Mouse (Mus musculus): ENCODE data around the gene Ston2.
"Not testable (repeated sequence)": the region's sequence is repeated elsewhere in the genome, so short reads cannot be mapped to it uniquely, and the experiment has no call there.

The Ston2 gene

GRCm38 (mm10) chr12:91751893-91752597 lies 36.1 kb downstream of the Ston2 start:
- no peak for DNase-seq (ENCODE audit: low spot score in 2 of 2)

DNA sequence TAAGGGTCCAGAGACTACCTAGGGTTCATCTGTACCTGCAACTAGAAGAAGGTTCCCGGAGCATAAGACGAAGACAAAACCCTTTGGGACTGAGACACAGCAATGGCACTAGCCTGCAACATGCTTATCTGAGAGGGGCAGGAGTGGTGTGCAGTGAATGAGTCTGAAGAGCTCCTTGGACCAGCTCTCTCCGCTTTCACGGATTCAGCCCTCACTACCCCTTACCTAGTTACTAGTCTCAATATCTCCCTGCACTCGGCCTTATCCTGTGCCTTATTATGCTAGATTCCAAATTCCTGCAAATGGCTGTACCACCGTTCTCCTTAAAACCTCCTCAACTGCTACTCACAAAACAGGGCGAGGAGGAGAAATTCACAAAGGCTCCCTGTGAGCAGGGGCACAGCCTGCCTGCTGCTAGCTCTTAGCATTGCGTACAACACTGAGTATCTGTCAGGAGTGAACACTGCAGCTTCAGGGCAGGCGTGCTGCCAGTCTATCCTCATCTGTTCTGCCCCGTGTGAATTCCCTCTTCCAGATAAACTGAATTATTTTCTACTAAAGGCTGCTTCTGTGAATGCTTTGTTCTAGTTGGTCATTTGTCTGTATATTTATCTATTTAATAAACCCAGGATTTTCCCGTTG lies 38.5 kb downstream of the Ston2 start:
- DNase-seq (ENCODE audit: low spot score in 2 of 2), result no peak

- peak in 1 of 2 experiments; percentile 47 for DNase-seq (ENCODE audit: low spot score in 2 of 2)
Measured at GRCm38 (mm10) chr12:91748241-91748865, 39.8 kb downstream of the Ston2 start.

- not testable (repeated sequence) for DNase-seq (ENCODE audit: low spot score in 2 of 2)
Measured at GRCm38 (mm10) chr12:91746839-91747238, 41.3 kb downstream of the Ston2 start.

DNA sequence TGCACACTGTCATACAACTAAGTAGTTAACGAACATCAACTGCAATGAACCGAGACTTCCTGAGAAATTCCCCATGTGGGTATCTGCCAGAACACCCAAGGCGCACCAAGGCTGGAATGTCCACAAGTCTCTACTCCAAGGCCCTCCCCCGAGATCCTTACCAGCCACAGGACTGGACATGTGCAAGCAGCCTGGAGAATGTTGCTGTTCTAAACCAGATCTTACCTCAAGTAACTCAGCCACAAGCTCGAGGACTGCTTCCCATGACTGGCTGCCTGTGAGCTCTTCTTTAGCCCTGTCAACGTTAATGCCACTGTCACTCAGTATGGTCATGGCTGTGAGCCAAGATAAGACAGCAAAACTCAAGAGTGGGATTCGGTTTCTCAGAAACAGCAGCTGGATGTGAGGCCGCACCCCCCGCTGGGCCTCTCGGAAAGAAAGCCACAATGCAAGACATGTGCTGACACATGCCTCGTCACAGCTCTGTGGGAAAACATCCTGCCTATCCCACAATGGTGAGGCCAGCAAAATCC lies 42.4 kb downstream of the Ston2 start:
- DNase-seq (ENCODE audit: low spot score in 2 of 2), result peak; percentile 33 to 53

DNA sequence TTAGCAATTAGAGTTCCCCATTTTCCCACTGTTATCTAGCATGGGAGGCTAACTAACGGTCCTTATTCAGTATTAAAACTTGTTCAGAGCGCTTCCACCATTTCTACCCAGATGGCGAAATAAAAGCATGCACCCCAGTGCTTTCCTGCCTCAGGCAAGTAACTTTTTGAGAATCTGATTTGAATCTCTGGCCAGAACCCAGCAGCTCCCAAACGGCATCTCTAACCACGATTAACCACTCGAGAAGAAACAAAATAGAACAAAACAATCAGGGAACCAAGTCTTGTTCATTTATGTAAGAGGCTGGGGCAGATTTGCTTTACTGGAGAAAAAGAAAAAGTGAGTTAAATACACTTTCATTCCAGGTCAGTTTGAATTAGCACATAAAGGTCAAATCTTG lies 44.1 kb downstream of the Ston2 start:
- no peak for DNase-seq (ENCODE audit: low spot score in 2 of 2)

DNA sequence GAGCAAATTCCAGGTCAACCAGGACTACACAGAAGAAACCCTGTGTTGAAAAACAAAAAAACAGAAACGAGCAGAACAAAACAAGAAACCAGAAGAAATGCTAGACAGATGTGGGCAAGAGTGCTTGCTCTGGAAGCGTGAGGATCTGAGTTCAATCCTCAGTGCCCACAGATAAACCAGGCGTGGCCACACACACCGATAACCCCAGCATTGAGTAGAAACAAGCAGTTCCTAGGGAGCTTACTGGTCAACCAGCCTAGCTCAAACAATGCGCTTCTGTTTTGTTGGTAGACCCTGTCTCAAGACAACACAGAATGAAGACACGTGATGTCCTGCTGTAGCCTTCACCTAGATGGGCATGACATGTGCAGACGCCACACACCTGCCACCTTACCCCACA lies 45.3 kb downstream of the Ston2 start:
- no peak for DNase-seq (ENCODE audit: low spot score in 2 of 2)

- DNase-seq (ENCODE audit: low spot score in 2 of 2), result no peak
Measured at GRCm38 (mm10) chr12:91738381-91738780, 49.8 kb downstream of the Ston2 start.

DNA sequence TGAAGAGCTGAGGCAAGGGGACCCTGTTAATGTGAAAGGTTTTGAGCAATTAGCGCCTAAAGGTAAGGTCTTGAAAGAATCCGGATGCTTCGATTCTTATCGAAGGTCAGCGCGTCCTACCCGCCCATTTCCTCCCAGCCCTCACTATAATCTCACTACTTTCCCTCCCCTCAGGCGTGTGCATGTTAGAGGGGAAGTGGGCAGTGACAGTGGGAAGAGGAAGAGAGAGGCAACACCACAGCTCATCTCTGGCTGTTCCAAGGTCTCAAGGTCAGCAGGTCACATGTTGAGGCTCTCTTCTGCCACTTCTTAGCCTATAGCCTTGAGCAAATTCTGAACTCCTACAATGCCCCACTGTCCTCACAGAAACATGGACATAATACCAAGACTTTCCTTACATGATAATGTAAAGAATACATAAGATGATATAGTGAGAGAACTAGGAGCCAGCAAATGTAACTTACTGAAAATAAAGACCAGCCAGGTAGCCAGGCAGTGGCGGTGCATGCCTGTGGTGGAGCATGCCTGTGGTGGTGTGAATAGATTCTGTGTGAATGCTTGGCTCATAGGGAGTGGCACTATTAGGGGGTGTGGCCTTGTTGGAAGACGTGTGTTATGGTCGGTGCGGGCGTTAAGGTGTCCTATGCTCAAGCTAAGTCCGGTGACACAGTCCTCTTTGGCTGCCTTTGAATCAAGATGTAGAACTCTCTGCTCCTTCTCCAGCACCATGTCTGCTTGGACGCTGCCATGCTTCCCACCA lies 51.8 kb downstream of the Ston2 start:
- DNase-seq (ENCODE audit: low spot score in 2 of 2), result no peak

- peak in 1 of 2 experiments; percentile 6 for DNase-seq (ENCODE audit: low spot score in 2 of 2)
Measured at GRCm38 (mm10) chr12:91734246-91735027, 53.8 kb downstream of the Ston2 start.

DNA sequence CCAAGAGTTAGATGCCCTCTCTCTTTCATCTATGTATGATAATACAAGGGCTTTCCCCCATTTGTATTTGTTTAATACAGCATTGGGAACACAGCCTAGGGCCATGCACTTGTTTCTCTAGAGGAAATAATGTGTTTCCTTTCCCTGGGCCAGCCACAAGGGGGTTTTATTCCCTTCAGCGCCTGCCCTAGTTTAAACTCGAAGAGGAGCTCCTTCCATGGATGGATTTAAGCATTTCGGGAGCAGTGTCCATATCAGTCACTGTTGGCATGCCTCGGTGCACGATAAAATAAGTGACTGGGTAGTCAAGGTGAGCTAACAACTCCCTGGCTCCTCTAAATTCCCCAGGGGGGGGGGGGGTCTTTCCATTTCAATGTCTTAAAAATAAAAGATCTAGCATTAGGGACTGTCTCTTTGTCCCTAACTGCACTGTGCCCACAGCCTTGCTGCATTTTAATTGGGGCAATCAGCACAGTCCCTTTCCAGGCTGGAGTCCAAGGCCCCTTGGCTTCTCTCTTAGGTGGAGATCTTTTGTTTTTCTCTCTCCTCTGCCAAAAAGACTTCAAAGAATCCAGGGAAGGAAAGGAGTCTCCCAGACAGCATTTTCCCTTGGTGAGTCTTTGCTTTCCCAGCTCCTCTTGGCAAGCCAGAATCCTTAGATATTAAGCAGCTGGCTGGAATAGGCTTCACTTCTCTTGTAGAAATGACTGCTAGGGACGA lies 55.3 kb downstream of the Ston2 start:
- peak in 1 of 2 experiments; percentile 21 for DNase-seq (ENCODE audit: low spot score in 2 of 2)

- DNase-seq (ENCODE audit: low spot score in 2 of 2), result no peak
Measured at GRCm38 (mm10) chr12:91726202-91726601, 62.0 kb downstream of the Ston2 start.

- no peak for DNase-seq (ENCODE audit: low spot score in 2 of 2)
Measured at GRCm38 (mm10) chr12:91723912-91724311, 64.3 kb downstream of the Ston2 start.

DNA sequence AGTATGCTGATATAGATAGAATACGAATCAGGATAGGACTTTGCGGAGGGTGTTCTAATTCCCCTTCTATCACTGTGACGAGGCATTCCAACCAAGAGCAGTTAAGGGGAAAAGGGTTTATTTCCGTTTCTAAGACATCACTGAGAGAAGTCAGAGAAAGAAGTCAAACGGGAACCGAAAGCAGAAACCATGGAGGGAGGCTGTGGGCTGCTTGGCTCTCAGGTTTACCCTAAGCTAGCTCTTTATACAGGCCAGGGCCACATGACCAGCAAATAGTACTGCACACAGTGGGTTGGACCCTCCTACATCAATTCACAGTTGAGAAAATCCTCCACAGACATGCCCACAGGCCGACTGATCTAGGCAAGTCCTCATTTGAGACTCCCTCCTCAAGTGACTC lies 69.1 kb downstream of the Ston2 start:
- DNase-seq (ENCODE audit: low spot score in 2 of 2), result peak in 1 of 2 experiments; percentile 22

- DNase-seq (ENCODE audit: low spot score in 2 of 2), result no peak
Measured at GRCm38 (mm10) chr12:91715686-91716085, 72.5 kb downstream of the Ston2 start.

DNA sequence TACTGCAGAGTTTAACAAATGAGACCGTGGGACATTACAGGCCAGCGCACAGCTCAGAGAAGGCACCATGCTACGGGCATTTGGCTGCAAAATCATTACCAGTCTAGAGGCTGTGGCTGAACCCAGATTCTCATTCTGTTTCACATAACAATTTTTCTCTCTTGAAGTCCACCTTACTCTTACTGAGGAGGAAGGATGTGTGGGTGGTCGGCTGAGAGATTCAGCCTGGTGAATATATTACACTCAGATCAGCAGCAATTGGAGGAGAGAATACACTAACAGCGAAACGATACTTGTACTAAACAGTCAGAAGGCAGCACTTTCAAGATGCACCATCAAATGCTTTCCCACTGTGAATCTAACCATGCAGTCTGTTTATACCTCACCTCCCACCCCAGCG lies 74.8 kb downstream of the Ston2 start:
- no peak for DNase-seq (ENCODE audit: low spot score in 2 of 2)

DNA sequence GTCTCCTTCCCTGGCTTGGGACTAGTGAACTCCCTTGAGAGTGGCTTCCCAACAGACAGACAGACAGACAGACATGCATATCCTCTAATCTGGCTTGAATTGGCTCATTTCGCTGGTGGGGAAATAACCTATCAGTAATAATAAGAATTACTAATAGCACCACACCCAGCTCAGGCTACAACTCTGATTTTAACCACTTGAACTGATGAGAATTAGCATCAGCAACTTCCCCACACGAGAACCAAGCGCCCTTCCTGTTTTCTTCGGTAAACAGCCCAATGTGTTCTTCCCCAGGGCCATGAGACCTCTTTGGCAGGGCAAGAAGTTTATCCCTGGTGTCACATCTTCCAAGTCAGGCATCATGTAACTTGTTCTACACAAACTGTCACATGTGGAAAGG lies 76.5 kb downstream of the Ston2 start:
- DNase-seq (ENCODE audit: low spot score in 2 of 2), result no peak

- DNase-seq (ENCODE audit: low spot score in 2 of 2), result no peak
Measured at GRCm38 (mm10) chr12:91710876-91711275, 77.3 kb downstream of the Ston2 start.

DNA sequence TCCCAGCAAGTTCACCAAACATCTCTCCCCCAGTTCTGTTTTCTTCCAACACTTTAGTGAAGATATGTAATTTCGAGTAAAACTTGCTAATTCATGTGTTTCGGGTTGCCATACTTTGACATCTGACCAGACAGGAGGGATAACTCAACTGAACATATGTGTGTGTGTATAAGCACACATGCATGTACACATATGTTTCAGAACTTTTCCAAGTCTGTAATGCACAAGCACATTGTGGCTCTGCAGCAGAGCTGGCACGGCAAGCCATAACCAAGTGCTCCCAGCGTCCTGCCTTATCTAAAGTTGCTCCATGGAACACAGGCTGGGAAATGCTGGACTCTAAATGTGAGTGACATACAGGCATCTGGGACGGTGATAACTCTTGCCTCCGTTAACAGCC lies 78.6 kb downstream of the Ston2 start:
- DNase-seq (ENCODE audit: low spot score in 2 of 2), result no peak

DNA sequence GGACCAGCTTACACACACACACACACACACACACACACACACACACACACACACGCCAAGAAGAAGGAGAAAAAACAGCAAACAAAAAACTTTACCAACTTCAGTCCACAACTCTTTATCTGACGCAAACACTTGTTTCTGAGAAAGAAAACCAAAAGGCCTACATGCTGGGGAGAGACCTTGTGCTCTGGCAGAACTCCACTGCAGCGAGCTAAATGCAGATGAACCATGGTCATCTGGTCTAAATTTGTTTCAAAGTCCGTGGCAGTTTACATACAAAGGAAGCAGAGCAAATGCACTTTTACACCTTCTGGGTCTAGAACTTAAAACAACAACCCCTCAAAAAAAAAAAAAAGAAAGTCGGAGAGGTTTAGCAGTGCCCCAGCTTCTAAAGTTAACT lies 79.0 kb downstream of the Ston2 start:
- no peak for DNase-seq (ENCODE audit: low spot score in 2 of 2)

- no peak for DNase-seq (ENCODE audit: low spot score in 2 of 2)
Measured at GRCm38 (mm10) chr12:91707807-91708206, 80.4 kb downstream of the Ston2 start.

All from heart, adult 9 months (tissue).